Mouse (Mus musculus) ES-E14 (cell line): ENCODE measurements around the gene Wnt16.

Source experiments
- MAFK ChIP-seq: IDR thresholded peaks from 2 replicates; pipeline ENCODE4 v1.6.1; 2014; ENCODE audit warnings: mild to moderate bottlenecking, low read depth, low read length, inconsistent platforms; ENCODE audit not compliant: insufficient read depth
- ZC3H11A ChIP-seq: IDR thresholded peaks from 2 replicates; pipeline ENCODE4 v1.6.1; 2012; ENCODE audit warnings: low read depth, mild to moderate bottlenecking, inconsistent platforms, low read length, borderline replicate concordance

DNA sequence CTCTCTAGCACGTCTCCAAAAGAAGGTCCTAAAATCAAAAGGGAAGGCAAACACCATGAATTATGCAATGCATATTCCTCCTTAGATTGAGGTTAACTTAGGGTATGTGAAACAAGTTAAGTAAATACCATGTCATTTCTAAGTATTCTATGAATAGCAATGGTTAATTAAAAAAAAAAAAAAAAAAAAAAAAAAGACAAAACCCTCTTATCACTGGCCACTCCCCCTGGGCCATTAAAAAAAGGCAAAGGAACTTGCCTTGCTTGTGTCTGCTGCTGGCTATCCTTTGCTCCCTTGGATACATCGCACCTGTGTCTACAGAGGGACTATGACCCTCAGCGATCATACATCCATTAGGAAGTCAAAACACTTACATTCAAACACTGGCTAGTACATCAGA, 55.3 kb downstream of the Wnt16 start:
- no peak for TF ChIP-seq MAFK
- TF ChIP-seq ZC3H11A, result no peak
